In the genomic region with DNA sequence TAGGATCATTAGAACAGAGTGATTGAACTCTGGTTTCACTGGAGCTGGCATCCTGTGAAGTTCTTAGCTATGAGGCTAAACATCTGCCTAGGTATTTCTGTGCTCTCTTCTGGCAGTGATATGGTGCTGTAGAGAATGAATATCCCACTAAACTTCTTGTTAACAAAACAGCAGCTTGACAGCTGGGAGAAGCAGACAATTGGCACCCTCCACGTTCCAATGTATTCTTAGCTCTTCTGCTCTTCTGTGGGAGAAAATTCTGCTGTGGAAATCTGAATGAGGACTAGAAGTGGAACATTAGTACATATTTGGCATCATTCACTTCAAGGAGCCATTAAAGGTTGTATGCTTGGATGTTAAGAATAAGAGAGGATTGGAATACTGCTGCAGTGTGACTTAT, we compare ENCODE assay signal across 22 mouse cellular contexts.
DNase-seq lines count a peak whose midpoint lies in the region; ATAC-seq lines count a peak whose summit lies in the region.
"Had no signal": no experiment of that assay in that cellular context is flagged by ENCODE, and none has a peak within 500 bp of the region (broad histone marks: within the 10 kb centered on the region; RNA-seq: fewer than 3 reads in every experiment).

No protein-coding gene starts in this region.

- H3K9ac ChIP-seq in heart, embryonic 15.5 days, result no peak overlapping the region
- H3K9ac ChIP-seq: embryonic facial prominence, embryonic 12.5 days; lung, embryonic 14.5 days had no signal

- no peaks in the 10 kb centered on the region for H3K9me3 ChIP-seq in heart, embryonic 15.5 days (replicated peaks)
- no peaks in the 10 kb centered on the region for H3K9me3 ChIP-seq in heart, embryonic 10.5 days
- H3K9me3 ChIP-seq: embryonic facial prominence, embryonic 12.5 days; hindbrain, embryonic 10.5 days; limb, embryonic 10.5 days had no signal

- H3K4me3 ChIP-seq in heart, embryonic 15.5 days, result no peak overlapping the region
- H3K4me3 ChIP-seq in heart, embryonic 10.5 days, result no peak overlapping the region
- H3K4me3 ChIP-seq: embryonic facial prominence, embryonic 12.5 days; hindbrain, embryonic 10.5 days; limb, embryonic 10.5 days had no signal

- H3K4me1 ChIP-seq in heart, embryonic 15.5 days (replicated peaks), result peaks cover 16% of the 10 kb centered on the region
- H3K4me1 ChIP-seq in heart, embryonic 10.5 days, result no peaks in the 10 kb centered on the region
- H3K4me1 ChIP-seq: embryonic facial prominence, embryonic 12.5 days; hindbrain, embryonic 10.5 days; limb, embryonic 10.5 days had no signal

- ATAC-seq in heart, embryonic 15.5 days (replicated peaks; ENCODE audit: insufficient number of reproducible peaks, insufficient read depth, low FRiP score, low read depth), result no peak
- ATAC-seq in megakaryocyte-erythroid progenitor cell, adult 5-6 weeks (replicated peaks; ENCODE audit: low FRiP score, low TSS enrichment, poor library complexity, severe bottlenecking), result no peak
- ATAC-seq: forebrain, embryonic 16.5 days had no signal

- H3K4me2 ChIP-seq in heart, embryonic 15.5 days, result no peak overlapping the region
- H3K4me2 ChIP-seq: embryonic facial prominence, embryonic 12.5 days; heart, embryonic 11.5 days; liver, embryonic 11.5 days; lung, embryonic 14.5 days; midbrain, embryonic 11.5 days had no signal

- WGBS in heart, embryonic 15.5 days, result 32% methylated on average over 1 of the region's 1 CpGs
- 44% methylated on average over 1 of the region's 1 CpGs for WGBS in heart, embryonic 10.5 days

- H3K27ac ChIP-seq in heart, embryonic 15.5 days, result peak overlapping the region; percentile 47
- H3K27ac ChIP-seq in heart, embryonic 10.5 days, result no peak overlapping the region
- H3K27ac ChIP-seq: embryonic facial prominence, embryonic 12.5 days; hindbrain, embryonic 10.5 days; limb, embryonic 10.5 days had no signal

- H3K36me3 ChIP-seq in heart, embryonic 15.5 days, result no peaks in the 10 kb centered on the region
- no peaks in the 10 kb centered on the region for H3K36me3 ChIP-seq in heart, embryonic 10.5 days
- H3K36me3 ChIP-seq: embryonic facial prominence, embryonic 12.5 days; hindbrain, embryonic 10.5 days; limb, embryonic 10.5 days had no signal

- no peaks in the 10 kb centered on the region for H3K27me3 ChIP-seq in heart, embryonic 15.5 days
- H3K27me3 ChIP-seq in heart, embryonic 10.5 days (ENCODE audit: insufficient read depth, poor library complexity, severe bottlenecking), result no peaks in the 10 kb centered on the region
- H3K27me3 ChIP-seq: embryonic facial prominence, embryonic 12.5 days had no signal

- DNase-seq in heart, embryonic 10.5 days (ENCODE audit: low spot score), result no peak
- DNase-seq in frontal cortex, adult 2 months (ENCODE audit: extremely low spot score in 1 of 2, low spot score in 1 of 2), result peak; percentile 33 to 57
- peak; percentile 52 for DNase-seq in layer of hippocampus, adult 9-11 months
- DNase-seq in right cerebral cortex, postnatal 14 days, result peak; percentile 10
- no peak for DNase-seq in urinary bladder, adult 18-20 months (ENCODE audit: low spot score in 2 of 2)
- DNase-seq: adrenal gland, postnatal 14 days; cerebellum, adult 2 months; gastrocnemius, postnatal 14 days; kidney, adult 2 months; kidney, postnatal 36 days; lung, embryonic 14.5 days; lung, postnatal 4 days; thymus, postnatal 14 days had no signal

Comparison
In these comparisons a context has a peak if more than half of its experiments do, and no peak if none do; other contexts are left out.
1. DNase-seq: peak in frontal cortex, adult 2 months (2 of 2), layer of hippocampus, adult 9-11 months (single experiment) and right cerebral cortex, postnatal 14 days (single experiment); none in heart, embryonic 10.5 days (single experiment) and urinary bladder, adult 18-20 months (0 of 2).